Mouse (Mus musculus) bone marrow macrophage, adult 2 months (primary cell): ENCODE data around the gene Mybbp1a.

ENCODE experiments used
- CTCF ChIP-seq: IDR thresholded peaks from 2 replicates; pipeline ENCODE4 v1.5.1; 2012; ENCODE audit warnings: low read depth, mild to moderate bottlenecking, low read length, moderate library complexity
- POLR2A ChIP-seq: IDR thresholded peaks from 2 replicates; pipeline ENCODE4 v1.6.1; 2012; ENCODE audit warnings: mild to moderate bottlenecking, low read depth, low read length, borderline replicate concordance

DNA sequence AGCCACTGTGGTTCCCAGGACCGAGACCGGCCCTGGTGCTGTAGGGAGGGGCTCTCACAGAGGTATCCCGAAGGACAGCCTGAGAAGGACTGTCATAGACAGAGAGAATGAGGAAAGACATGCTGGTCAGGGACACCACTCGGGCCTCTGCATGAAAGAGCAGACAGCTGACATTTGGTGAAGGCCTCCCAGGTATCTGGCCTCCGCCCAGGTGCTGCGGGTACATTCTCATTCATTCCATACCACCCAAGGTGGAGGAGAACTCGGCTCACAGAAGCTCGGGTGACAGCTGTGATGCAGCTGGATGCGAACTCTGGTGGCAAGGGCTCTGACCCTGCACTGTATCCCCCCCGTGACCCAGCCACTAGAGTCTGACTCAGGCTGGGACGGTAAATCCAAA is 44.8 kb downstream of the Mybbp1a start:
- TF ChIP-seq POLR2A = no peak
- no peak for TF ChIP-seq CTCF
